Mouse (Mus musculus): Measurements from ENCODE around the gene Hoxa10.

Gene Hoxa10

GRCm38 (mm10) chr6:52220865-52221310 lies 19.8 kb downstream of the Hoxa10 start:
- in situ Hi-C loops (cut with MboI; ENCODE audit: low sequenced_read_pairs) = loop anchor here (5.0 to 25.0 kb wide), 3 partner anchors 359 to 1006 kb away; no protein-coding TSS in a partner anchor

- in situ Hi-C loops (cut with MboI; ENCODE audit: low sequenced_read_pairs) = loop anchor here (5.0 to 25.0 kb wide), 3 partner anchors 358 to 1005 kb away; no protein-coding TSS in a partner anchor
Measured at GRCm38 (mm10) chr6:52220003-52220864, 20.4 kb downstream of the Hoxa10 start.

- in situ Hi-C loops (cut with MboI; ENCODE audit: low sequenced_read_pairs) = loop anchor here (25.0 kb wide), 1 partner anchor 357 kb away; no protein-coding TSS in a partner anchor
Measured at GRCm38 (mm10) chr6:52219234-52219942, 21.3 kb downstream of the Hoxa10 start.

GRCm38 (mm10) chr6:52218643-52219215 lies 21.9 kb downstream of the Hoxa10 start:
- in situ Hi-C loops (cut with MboI; ENCODE audit: low sequenced_read_pairs) = loop anchor here (25.0 kb wide), 1 partner anchor 356 kb away; no protein-coding TSS in a partner anchor

- in situ Hi-C loops (cut with MboI; ENCODE audit: low sequenced_read_pairs) = loop anchor here (25.0 kb wide), 1 partner anchor 356 kb away; no protein-coding TSS in a partner anchor
Measured at GRCm38 (mm10) chr6:52217895-52218642, 22.6 kb downstream of the Hoxa10 start.

- in situ Hi-C loops (cut with MboI; ENCODE audit: low sequenced_read_pairs) = loop anchor here (25.0 kb wide), 1 partner anchor 355 kb away; no protein-coding TSS in a partner anchor
Measured at GRCm38 (mm10) chr6:52217459-52217768, 23.2 kb downstream of the Hoxa10 start.

GRCm38 (mm10) chr6:52216691-52217458 lies 23.8 kb downstream of the Hoxa10 start:
- in situ Hi-C loops (cut with MboI; ENCODE audit: low sequenced_read_pairs) = loop anchor here (25.0 kb wide), 1 partner anchor 355 kb away; no protein-coding TSS in a partner anchor

GRCm38 (mm10) chr6:52215771-52216535 lies 24.7 kb downstream of the Hoxa10 start:
- in situ Hi-C loops (cut with MboI; ENCODE audit: low sequenced_read_pairs) = loop anchor here (25.0 kb wide), 1 partner anchor 354 kb away; no protein-coding TSS in a partner anchor

- in situ Hi-C loops (cut with MboI; ENCODE audit: low sequenced_read_pairs) = loop anchor here (25.0 kb wide), 1 partner anchor 353 kb away; no protein-coding TSS in a partner anchor
Measured at GRCm38 (mm10) chr6:52215070-52215469, 25.6 kb downstream of the Hoxa10 start.

GRCm38 (mm10) chr6:52214271-52214670 lies 26.4 kb downstream of the Hoxa10 start:
- in situ Hi-C loops (cut with MboI; ENCODE audit: low sequenced_read_pairs) = loop anchor here (25.0 kb wide), 1 partner anchor 352 kb away; no protein-coding TSS in a partner anchor

- in situ Hi-C loops (cut with MboI; ENCODE audit: low sequenced_read_pairs) = loop anchor here (25.0 kb wide), 1 partner anchor 351 kb away; no protein-coding TSS in a partner anchor
Measured at GRCm38 (mm10) chr6:52213119-52213986, 27.3 kb downstream of the Hoxa10 start, which contains the start of the genes Hoxa3 and Gm28308. Hoxa3 (minus strand) TSS chr6:52213336. Gm28308 (minus strand) TSS chr6:52213339.

GRCm38 (mm10) chr6:52212556-52213118 lies 28.0 kb downstream of the Hoxa10 start:
- in situ Hi-C loops (cut with MboI; ENCODE audit: low sequenced_read_pairs) = loop anchor here (25.0 kb wide), 1 partner anchor 350 kb away; no protein-coding TSS in a partner anchor

- in situ Hi-C loops (cut with MboI; ENCODE audit: low sequenced_read_pairs) = loop anchor here (25.0 kb wide), 1 partner anchor 350 kb away; no protein-coding TSS in a partner anchor
Measured at GRCm38 (mm10) chr6:52211961-52212360, 28.7 kb downstream of the Hoxa10 start.

GRCm38 (mm10) chr6:52211170-52211935 lies 29.3 kb downstream of the Hoxa10 start:
- in situ Hi-C loops (cut with MboI; ENCODE audit: low sequenced_read_pairs) = loop anchor here (25.0 kb wide), 1 partner anchor 349 kb away; no protein-coding TSS in a partner anchor

GRCm38 (mm10) chr6:52209685-52210046 lies 31.0 kb downstream of the Hoxa10 start:
- in situ Hi-C loops (cut with MboI; ENCODE audit: low sequenced_read_pairs) = loop anchor here (25.0 kb wide), 1 partner anchor 347 kb away; no protein-coding TSS in a partner anchor

Measured in CH12F3 (cell line).